Mouse (Mus musculus) thymus, postnatal 4 days (tissue): ENCODE data around the gene Gtpbp6.
"Not testable (repeated sequence)": the region's sequence is repeated elsewhere in the genome, so short reads cannot be mapped to it uniquely, and the experiment has no call there.

Experiments
- DNase-seq: peaks from one replicate; pipeline ENCODE4 v3.0.0; 2021

Gene Gtpbp6

GRCm38 (mm10) chr5:110099656-110100580, 8.1 kb downstream of the Gtpbp6 start, which contains the start of gene Plcxd1:
Gene Plcxd1 (plus strand): TSS chr5:110099969.
- DNase-seq, result peak; percentile 45

DNA sequence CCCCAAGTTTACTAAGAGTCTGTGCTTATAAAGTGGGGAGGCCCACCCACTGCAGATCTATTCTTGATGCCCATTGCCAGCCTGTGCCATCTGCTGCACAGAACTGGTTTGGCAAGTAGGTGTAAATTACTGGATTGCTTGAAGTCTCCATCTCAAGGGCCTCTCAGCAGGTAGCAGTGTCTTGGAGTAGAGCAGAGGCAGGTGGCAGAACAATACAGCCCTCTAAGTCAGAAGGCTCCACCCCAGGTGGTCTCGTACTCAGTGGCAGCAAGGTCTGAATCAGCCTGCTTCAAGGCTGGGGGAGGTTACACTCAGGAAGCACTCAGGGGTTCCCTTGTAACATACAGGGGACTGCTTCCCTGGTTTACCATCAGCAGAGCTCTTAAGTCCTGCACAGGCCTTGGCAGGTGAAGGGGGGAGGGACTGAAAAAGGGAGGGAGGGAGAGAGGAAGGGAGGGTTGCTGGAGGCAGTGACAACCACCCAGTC, 9.0 kb downstream of the Gtpbp6 start:
- peak; percentile 47 for DNase-seq

DNA sequence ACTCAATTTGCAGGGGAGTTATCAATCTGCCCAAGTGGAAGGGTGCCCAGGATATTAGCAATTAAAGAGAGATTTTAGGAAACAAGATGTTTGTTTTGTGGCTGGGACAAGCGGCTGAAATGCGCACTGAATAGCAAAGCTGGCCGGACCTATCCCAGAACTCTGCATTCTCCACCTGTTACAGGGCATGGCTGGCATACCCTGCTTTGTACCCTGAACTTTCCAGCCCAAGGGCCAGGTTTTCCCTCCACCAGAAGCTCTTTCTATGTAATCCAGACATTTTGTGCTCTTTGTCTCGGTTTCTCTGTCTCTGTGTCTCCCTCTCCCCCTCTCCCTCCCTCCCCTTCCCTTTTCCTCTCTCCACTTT, 13.2 kb downstream of the Gtpbp6 start:
- DNase-seq, result no peak

- DNase-seq, result peak; percentile 84
Measured at GRCm38 (mm10) chr5:110094030-110094846, 13.8 kb downstream of the Gtpbp6 start, which contains the start of gene Gm35315. Gene Gm35315 (minus strand): TSS chr5:110094420.

- peak; percentile 53 for DNase-seq
Measured at GRCm38 (mm10) chr5:110091546-110091945, 16.5 kb downstream of the Gtpbp6 start.

DNA sequence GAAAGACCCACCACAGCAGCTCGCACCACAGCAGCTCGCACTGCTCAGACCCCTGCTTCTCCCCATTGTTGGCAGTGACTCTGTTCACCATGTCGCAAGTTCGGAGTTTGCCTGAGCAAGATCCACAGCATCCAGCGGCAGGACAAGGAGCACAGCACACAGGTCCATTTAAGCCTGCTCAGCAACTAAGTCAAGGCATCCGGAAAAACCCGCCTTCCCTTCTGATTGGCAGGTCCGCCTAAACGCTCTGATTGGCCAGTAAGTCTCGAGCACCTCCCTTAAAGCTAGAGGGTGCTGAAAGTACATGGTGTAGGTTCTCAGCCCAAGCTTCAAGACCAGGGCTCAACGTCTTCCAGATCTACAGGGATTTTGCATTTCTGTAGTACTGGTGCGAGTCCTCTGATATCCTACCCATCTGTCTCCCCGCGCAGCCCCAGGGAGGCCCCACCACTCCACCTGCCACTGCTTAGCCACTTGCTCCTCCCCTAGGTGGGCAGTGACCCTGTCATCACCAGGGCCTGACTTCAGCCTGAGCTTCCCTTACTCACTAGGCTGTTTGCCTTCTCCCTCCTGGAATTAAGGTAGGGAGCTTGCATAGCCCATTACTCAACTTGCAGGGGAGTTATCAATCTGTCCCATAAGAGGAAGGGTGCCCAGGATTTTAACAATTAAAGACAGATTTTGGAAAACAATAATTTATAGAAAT, 21.7 kb downstream of the Gtpbp6 start:
- DNase-seq, result no peak

- DNase-seq, result no peak
Measured at GRCm38 (mm10) chr5:110082961-110083360, 25.0 kb downstream of the Gtpbp6 start.

- not testable (repeated sequence) for DNase-seq
Measured at GRCm38 (mm10) chr5:110072413-110072812, 35.6 kb downstream of the Gtpbp6 start, which contains the start of gene Gm17655. Gene Gm17655 (minus strand): TSS chr5:110072513.

DNA sequence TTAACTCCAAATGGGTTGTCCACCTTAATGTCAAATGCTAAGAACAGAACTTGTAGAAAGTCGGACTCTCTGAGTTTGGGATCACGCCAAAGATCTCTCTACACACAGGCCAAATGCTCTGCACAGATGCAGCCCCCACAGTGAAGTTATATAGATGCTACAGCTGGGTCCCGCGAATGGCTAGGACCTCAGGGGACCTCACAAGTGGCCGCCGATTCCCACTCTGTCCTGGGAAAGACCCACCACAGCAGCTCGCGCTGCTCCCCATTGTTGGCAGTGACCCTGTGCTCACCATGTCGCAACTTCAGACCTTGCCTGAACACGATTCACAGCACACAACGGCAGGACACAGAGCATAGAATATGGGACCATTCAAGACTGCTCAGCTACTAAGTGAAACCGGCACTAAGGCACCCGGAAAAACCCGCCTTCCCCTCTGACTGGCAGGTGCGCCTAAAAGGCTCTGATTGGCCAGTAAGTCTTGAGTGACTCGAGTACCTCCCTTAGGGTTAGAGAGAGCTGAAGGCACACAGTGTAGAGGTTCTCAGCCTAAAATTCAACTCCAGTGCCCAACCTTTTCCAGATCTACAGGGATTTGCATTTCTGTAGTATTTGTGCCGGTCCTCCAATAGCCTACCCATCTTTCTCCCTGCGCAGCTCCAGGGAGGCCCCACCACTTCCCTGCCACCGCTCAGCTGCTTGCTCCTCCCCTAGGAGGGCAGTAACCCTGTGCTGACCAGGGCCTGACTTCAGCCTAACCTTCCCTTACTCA, 50.2 kb downstream of the Gtpbp6 start:
- DNase-seq, result peak; percentile 83
